Mouse (Mus musculus) liver, embryonic 15.5 days (tissue): ENCODE measurements around the gene Plin3. TPM values are rescaled to one million over a fixed set of nuclear protein-coding genes. Genes with fewer than 3 reads are reported as not detected.
A peak's percentile ranks its signal among the peaks of the same experiment; 100 is the strongest.

Source experiments
- ATAC-seq: fragments of 200-750 bp; cut with Nextera tagmentation; 2 replicates; pipeline ENCODE4 v1.8.0; 2017; ENCODE audit warnings: moderate number of reproducible peaks, mild to moderate bottlenecking, moderate library complexity; ENCODE audit not compliant: insufficient read depth
- H3K27ac ChIP-seq: fragments of 300-500 bp; sonication (generic); replicated peaks from 2 replicates; pipeline ENCODE4 v1.5.1; 2015; ENCODE audit warnings: mild to moderate bottlenecking, inconsistent platforms
- H3K27me3 ChIP-seq: fragments of 300-500 bp; sonication (generic); 2 replicates; pipeline ENCODE4 v1.6.1; 2015; ENCODE audit warnings: mild to moderate bottlenecking, inconsistent platforms
- H3K36me3 ChIP-seq: fragments of 300-500 bp; sonication (generic); replicated peaks from 2 replicates; pipeline ENCODE4 v1.6.1; 2015; ENCODE audit warnings: moderate library complexity, mild to moderate bottlenecking, inconsistent platforms
- H3K4me1 ChIP-seq: fragments of 300-500 bp; sonication (generic); replicated peaks from 2 replicates; pipeline ENCODE4 v1.6.1; 2015; ENCODE audit warnings: inconsistent platforms
- H3K4me2 ChIP-seq: fragments of 300-500 bp; sonication (generic); 2 replicates; pipeline ENCODE4 v1.6.1; 2015; ENCODE audit warnings: moderate library complexity, mild to moderate bottlenecking, inconsistent platforms
- H3K4me3 ChIP-seq: fragments of 300-500 bp; sonication (generic); replicated peaks from 2 replicates; pipeline ENCODE4 v1.5.1; 2015; ENCODE audit warnings: mild to moderate bottlenecking, inconsistent platforms
- H3K9ac ChIP-seq: fragments of 300-500 bp; sonication (generic); 2 replicates; pipeline ENCODE4 v1.6.1; 2015; ENCODE audit warnings: moderate library complexity, mild to moderate bottlenecking, inconsistent platforms
- H3K9me3 ChIP-seq: fragments of 300-500 bp; sonication (generic); replicated peaks from 2 replicates; pipeline ENCODE4 v1.6.1; 2016; ENCODE audit warnings: inconsistent platforms
- whole genome bisulfite sequencing: fragments of 180-500 bp; shearing (Covaris S2); methylation state at CpG from one replicate; pipeline ENCODE4 v1.1.7; 2015; ENCODE audit warnings: mixed read lengths; ENCODE audit not compliant: insufficient replicate concordance; 5-methylcytosine and 5-hydroxymethylcytosine counted together
- microRNA counts: library from miRNA; unstranded; fragments of <30 nt; microRNA quantifications from one replicate; lab custom pipeline; 2016
- microRNA-seq: library from miRNA; unstranded; fragments of <30 nt; microRNA quantifications from one replicate; pipeline ENCODE4, GENCODE M21; 2016
- polyA plus RNA-seq: library from polyadenylated mRNA; unstranded; fragments of >200 nt; fragmentation: Nextera tagmentation; extraction: Ambion mirVana; gene quantifications from 2 replicates; pipeline ENCODE4 v1.2.1, GENCODE M21; 2015

Plin3 gene
- polyA plus RNA-seq, 1 experiment from 2014 or later, result 33.3 TPM

DNA sequence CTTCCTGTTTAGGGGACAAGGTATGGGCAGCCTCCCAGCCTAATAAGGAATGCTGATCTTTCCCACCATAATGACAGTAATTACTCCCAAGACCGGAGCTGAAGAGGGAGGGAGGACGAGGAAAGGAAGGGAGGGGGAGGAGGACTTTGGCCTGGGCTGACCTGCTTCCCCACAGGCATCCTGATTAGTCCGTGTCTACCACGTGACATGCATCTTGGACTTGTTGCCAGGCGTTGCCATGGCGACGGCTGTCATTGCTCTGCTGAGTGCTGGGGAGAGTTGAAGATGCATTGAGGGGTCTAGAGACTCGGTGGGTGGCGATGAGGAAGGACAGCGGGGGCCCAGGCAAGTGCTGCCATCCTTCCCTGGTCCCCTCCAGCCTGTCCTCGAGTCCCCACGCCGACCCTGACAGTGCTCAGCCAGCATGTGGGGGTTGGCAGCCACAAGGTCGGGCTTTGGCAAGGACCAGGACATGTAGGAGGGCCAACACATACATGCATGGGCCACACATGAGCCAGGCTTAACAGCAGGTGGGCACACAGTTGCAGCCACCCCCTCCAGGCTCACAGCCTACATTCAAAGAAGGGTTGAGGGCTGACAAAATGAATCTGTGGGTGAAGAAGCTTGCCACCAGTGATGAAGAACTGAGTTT, 58.7 kb downstream of the Plin3 start:
- Histone ChIP-seq H3K27me3 (no peaks in the 10 kb centered on the region), H3K27ac (no peak overlapping the region), H3K36me3 (no peaks in the 10 kb centered on the region), H3K4me1 (peaks cover 6% of the 10 kb centered on the region; the same call in 1 of the 2 replicates), H3K4me2 (peak overlapping the region; percentile 25; the same call in 1 of the 2 replicates), H3K4me3 (no peak overlapping the region), H3K9ac (no peak overlapping the region), H3K9me3 (no peaks in the 10 kb centered on the region)
- ATAC-seq, result peak; percentile 22; the same call in 1 of the 2 replicates
- WGBS, result 5% methylated on average over 14 of the region's 14 CpGs

- Histone ChIP-seq H3K4me3 (no peak overlapping the region), H3K4me1 (peaks cover 6% of the 10 kb centered on the region; the same call in 1 of the 2 replicates), H3K36me3 (no peaks in the 10 kb centered on the region), H3K9me3 (no peaks in the 10 kb centered on the region), H3K27ac (no peak overlapping the region), H3K9ac (no peak overlapping the region), H3K27me3 (no peaks in the 10 kb centered on the region), H3K4me2 (peak overlapping the region; percentile 25; the same call in 1 of the 2 replicates)
- 37% methylated on average over 8 of the region's 8 CpGs for WGBS
- no peak for ATAC-seq
Observed at GRCm38 (mm10) chr17:56233389-56233788, 59.3 kb downstream of the Plin3 start.

GRCm38 (mm10) chr17:56229943-56230342, 62.7 kb downstream of the Plin3 start:
- no peak overlapping the region for H3K4me2 ChIP-seq
- no peaks in the 10 kb centered on the region for H3K9me3 ChIP-seq
- peaks cover 6% of the 10 kb centered on the region; the same call in 1 of the 2 replicates for H3K4me1 ChIP-seq
- H3K9ac ChIP-seq, result no peak overlapping the region
- H3K36me3 ChIP-seq, result no peaks in the 10 kb centered on the region
- no peak overlapping the region for H3K4me3 ChIP-seq
- no peak overlapping the region for H3K27ac ChIP-seq
- 53% methylated on average over 10 of the region's 10 CpGs for WGBS
- H3K27me3 ChIP-seq, result no peaks in the 10 kb centered on the region
- ATAC-seq, result no peak

MicroRNA genes within 50 kb of the gene (microRNA counts, 519-probe panel; counts per million panel counts)
- 2,402 counts per million, percentile 40 among the panel's probes with 10 or more counts for microRNA mmu-miR-7b (lab: Ali Mortazavi, UCI)

Small RNA genes lying within 50 kb of the gene (microRNA-seq; reads per million reads assigned to microRNA genes)
- 31.7 reads per million, percentile 41 among the genes with 10 or more reads in this experiment for gene Mir7b

Other genes starting within 250 kb of the Plin3 start
- 12.5 and 13.0 TPM in 2 replicates for gene Ubxn6, start 217.8 kb downstream of the Plin3 start, polyA plus RNA-seq
- 42.7 and 43.0 TPM in 2 replicates for gene Hdgfl2, start 213.2 kb downstream of the Plin3 start, polyA plus RNA-seq
- gene Plin4, start 183.1 kb downstream of the Plin3 start, polyA plus RNA-seq, result 0.02 and 0.06 TPM in 2 replicates
- gene Plin5, start 175.3 kb downstream of the Plin3 start, polyA plus RNA-seq, result 1.3 and 3.7 TPM in 2 replicates
- 3.2 and 4.0 TPM in 2 replicates for gene Lrg1, start 170.9 kb downstream of the Plin3 start, polyA plus RNA-seq
- 0.81 and 1.3 TPM in 2 replicates for gene Sema6b, start 152.5 kb downstream of the Plin3 start, polyA plus RNA-seq
- gene Tnfaip8l1, start 130.4 kb downstream of the Plin3 start, polyA plus RNA-seq, result 2.7 and 3.1 TPM in 2 replicates
- gene Mydgf, start 109.0 kb downstream of the Plin3 start, polyA plus RNA-seq, result 58.6 and 66.4 TPM in 2 replicates
- 19.6 and 22.9 TPM in 2 replicates for gene Dpp9, start 74.0 kb downstream of the Plin3 start, polyA plus RNA-seq
- 5.7 and 6.4 TPM in 2 replicates for gene Fem1a, start 36.1 kb downstream of the Plin3 start, polyA plus RNA-seq
- gene Ticam1, start 16.1 kb downstream of the Plin3 start, polyA plus RNA-seq, result 3.2 and 3.7 TPM in 2 replicates
- gene Arrdc5, start 7.4 kb upstream of the Plin3 start, polyA plus RNA-seq, result not detected in 2 replicates
- gene Uhrf1, start 10.4 kb upstream of the Plin3 start, polyA plus RNA-seq, result 96.8 and 109 TPM in 2 replicates
- gene Kdm4b, start 33.2 kb upstream of the Plin3 start, polyA plus RNA-seq, result 7.0 and 9.5 TPM in 2 replicates
- 5.5 and 6.1 TPM in 2 replicates for gene Ptprs, start 183.6 kb upstream of the Plin3 start, polyA plus RNA-seq
- not detected in 2 replicates for gene Znrf4, start 219.6 kb upstream of the Plin3 start, polyA plus RNA-seq